Mouse (Mus musculus) midbrain, embryonic 13.5 days (tissue): Measurements from ENCODE around the gene Dmd. TPM values are rescaled to one million over a fixed set of nuclear protein-coding genes. Genes with fewer than 3 reads are reported as not detected.

Experiments used
- ATAC-seq: fragments of 200-750 bp; cut with Nextera tagmentation; 2 replicates; pipeline ENCODE4 v1.8.0; 2017; ENCODE audit warnings: mild to moderate bottlenecking, moderate TSS enrichment, moderate library complexity
- H3K27ac ChIP-seq: fragments of 300-500 bp; sonication (generic); 2 replicates; pipeline ENCODE4 v1.5.1; 2015; ENCODE audit warnings: inconsistent platforms, mild to moderate bottlenecking, moderate library complexity
- H3K27me3 ChIP-seq: fragments of 300-500 bp; sonication (generic); 2 replicates; pipeline ENCODE4 v1.6.1; 2015; ENCODE audit warnings: mild to moderate bottlenecking, inconsistent platforms
- H3K36me3 ChIP-seq: fragments of 300-500 bp; sonication (generic); 2 replicates; pipeline ENCODE4 v1.6.1; 2015; ENCODE audit warnings: mild to moderate bottlenecking, inconsistent platforms
- H3K4me1 ChIP-seq: fragments of 300-500 bp; sonication (generic); replicated peaks from 2 replicates; pipeline ENCODE4 v1.6.1; 2015; ENCODE audit warnings: inconsistent platforms
- H3K4me2 ChIP-seq: fragments of 300-500 bp; sonication (generic); replicated peaks from 2 replicates; pipeline ENCODE4 v1.6.1; 2015; ENCODE audit warnings: moderate library complexity, mild to moderate bottlenecking, inconsistent platforms
- H3K4me3 ChIP-seq: fragments of 300-500 bp; sonication (generic); replicated peaks from 2 replicates; pipeline ENCODE4 v1.5.1; 2015; ENCODE audit warnings: mild to moderate bottlenecking, inconsistent platforms
- H3K9ac ChIP-seq: fragments of 300-500 bp; sonication (generic); replicated peaks from 2 replicates; pipeline ENCODE4 v1.6.1; 2015; ENCODE audit warnings: mild to moderate bottlenecking, inconsistent platforms
- H3K9me3 ChIP-seq: fragments of 300-500 bp; sonication (generic); 2 replicates; pipeline ENCODE4 v1.6.1; 2016; ENCODE audit warnings: mild to moderate bottlenecking, inconsistent platforms
- WGBS: fragments of 180-500 bp; shearing (Covaris S2); methylation state at CpG from one replicate; pipeline ENCODE4 v1.1.7; 2015; 5-methylcytosine and 5-hydroxymethylcytosine counted together
- polyA plus RNA-seq: library from polyadenylated mRNA; unstranded; fragments of >200 nt; fragmentation: Nextera tagmentation; extraction: Ambion mirVana; gene quantifications from 2 replicates; pipeline ENCODE4 v1.2.1, GENCODE M21; 2015

Gene Dmd
- 18.8 and 19.3 TPM in 2 replicates for polyA plus RNA-seq

DNA sequence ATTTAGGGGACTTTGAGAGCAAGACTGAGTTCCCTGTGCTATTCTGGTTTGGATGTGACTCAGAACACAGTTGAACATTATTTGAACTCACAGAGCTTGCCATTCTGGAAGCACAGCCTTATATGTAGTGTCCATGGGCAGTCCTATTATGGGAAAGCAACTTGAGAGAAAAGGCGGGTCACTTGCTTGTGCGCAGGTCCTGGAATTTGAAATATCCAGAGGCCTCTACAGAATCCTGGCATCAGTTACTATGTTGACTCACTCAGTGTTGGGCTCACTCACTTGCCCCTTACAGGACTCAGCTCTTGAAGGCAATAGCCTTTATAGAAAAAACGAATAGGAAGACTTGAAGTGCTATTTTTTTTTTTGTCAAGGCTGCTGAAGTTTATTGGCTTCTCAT is at the start of gene Dmd:
Gene Dmd, plus strand, starts transcription at position 241 of the 400 bp plus-strand sequence.
- Histone ChIP-seq H3K27ac (no peak within 1 kb of the TSS), H3K4me1 (no peaks in the 10 kb centered on the region), H3K4me2 (no peak within 1 kb of the TSS), H3K27me3 (no peaks in the 10 kb centered on the region), H3K36me3 (no peaks in the 10 kb centered on the region), H3K9ac (no peak within 1 kb of the TSS), H3K9me3 (no peaks in the 10 kb centered on the region), H3K4me3 (no peak within 1 kb of the TSS)
- WGBS, result 59% methylated on average over 3 of the region's 3 CpGs
- no peak for ATAC-seq

DNA sequence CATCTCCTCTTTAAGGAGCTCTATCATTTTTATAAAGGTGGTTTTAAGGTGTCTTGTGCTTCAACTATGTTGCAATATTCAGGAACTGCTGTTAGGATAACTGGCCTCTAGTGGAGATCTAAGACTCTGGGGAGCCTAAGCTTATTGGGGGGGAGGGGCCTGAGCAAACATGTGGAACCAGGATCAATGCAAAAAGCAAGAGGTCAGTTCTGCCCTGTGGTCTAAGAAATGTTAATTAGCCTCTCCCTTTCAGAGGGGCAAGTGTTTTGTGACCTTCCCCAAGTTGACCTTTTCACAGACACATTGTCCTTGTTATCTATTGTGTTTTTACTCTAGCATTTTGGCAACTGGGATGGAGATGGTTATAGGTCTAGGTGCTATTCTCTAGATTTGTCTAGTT is 47.2 kb upstream of the Dmd start:
- Histone ChIP-seq H3K36me3 (no peaks in the 10 kb centered on the region), H3K4me2 (no peak overlapping the region), H3K27ac (no peak overlapping the region), H3K9me3 (no peaks in the 10 kb centered on the region), H3K4me3 (no peak overlapping the region), H3K4me1 (no peaks in the 10 kb centered on the region), H3K27me3 (no peaks in the 10 kb centered on the region), H3K9ac (no peak overlapping the region)
- ATAC-seq, result no peak

DNA sequence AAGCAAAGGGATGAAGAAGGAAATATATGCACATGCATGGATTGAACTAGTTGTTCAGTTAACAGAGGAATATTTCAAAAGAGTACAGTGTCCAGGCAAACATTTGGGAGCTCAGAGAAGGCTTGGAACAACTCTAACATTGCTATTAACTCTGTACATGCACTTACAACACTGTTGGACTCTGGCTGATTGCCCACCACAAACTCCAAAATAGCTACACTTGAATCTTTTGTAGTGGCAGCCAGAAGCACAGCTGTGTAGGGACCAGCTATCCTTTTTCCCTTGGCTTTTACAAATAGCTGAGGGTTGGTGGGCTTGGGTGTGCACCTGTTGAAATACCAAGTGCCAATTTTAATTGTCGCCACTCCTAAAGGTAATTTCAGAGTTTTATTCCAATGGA is 39.0 kb downstream of the Dmd start:
- Histone ChIP-seq H3K27me3 (no peaks in the 10 kb centered on the region), H3K4me2 (no peak overlapping the region), H3K36me3 (no peaks in the 10 kb centered on the region), H3K9ac (no peak overlapping the region), H3K4me3 (no peak overlapping the region), H3K4me1 (no peaks in the 10 kb centered on the region), H3K9me3 (no peaks in the 10 kb centered on the region), H3K27ac (no peak overlapping the region)
- 100% methylated on average over 1 of the region's 1 CpGs for WGBS
- no peak for ATAC-seq

DNA sequence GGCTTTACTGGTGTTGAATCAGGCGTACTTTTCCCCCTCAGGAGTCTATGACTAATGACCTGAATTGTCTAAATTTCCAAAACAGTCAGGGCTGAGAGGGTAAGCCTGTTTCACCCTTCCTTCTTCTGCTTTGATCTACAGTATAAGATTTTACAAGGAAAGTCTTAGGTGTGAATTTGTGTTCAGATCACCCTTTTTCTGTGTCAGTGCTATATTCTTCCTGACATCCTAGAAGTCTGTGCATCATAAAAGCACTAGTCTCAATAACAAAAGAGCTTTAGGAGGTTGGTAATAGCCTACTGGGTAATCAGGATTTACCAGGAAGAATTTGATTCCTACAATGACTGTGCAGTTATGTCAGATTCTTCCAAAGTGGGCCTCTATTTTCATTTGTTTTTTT is 101.5 kb downstream of the Dmd start:
- Histone ChIP-seq H3K4me1 (no peaks in the 10 kb centered on the region), H3K4me3 (no peak overlapping the region), H3K4me2 (no peak overlapping the region), H3K36me3 (no peaks in the 10 kb centered on the region), H3K9me3 (no peaks in the 10 kb centered on the region), H3K9ac (no peak overlapping the region), H3K27me3 (no peaks in the 10 kb centered on the region), H3K27ac (no peak overlapping the region)
- WGBS, result 27% methylated on average over 1 of the region's 1 CpGs
- no peak for ATAC-seq

DNA sequence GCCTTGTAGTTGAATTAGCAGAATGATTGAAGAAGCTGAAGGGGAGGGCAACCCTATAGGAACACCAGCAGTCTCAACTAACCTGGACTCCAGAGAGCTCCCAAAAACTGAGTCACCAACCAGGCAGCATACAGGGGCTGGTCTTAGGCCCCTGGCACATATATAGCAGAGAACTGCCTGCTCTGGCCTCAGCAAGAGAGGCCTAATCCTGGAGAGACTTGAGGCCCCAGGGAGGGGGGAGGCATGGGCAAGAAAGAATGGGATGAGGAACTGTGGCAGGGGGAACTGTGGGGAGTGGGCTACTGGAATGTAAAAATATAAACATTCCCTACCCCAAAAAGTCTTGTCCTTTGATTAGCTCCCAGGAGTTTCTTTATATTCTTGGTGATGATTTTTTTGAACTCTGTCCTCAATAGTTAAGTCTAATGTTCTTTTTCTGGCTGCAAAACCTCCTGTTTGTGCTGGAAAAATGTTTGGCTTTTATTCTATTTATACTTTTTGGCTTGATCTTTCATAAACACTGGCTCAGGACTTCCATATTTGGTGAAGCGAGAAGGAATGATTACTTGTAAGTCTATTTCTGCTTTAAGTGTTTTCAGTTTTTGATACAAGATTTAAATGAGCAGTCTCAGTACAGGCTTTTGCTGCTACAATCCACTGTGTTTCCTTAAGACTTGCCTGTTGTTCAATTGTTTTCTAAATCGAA is 167.7 kb downstream of the Dmd start:
- no peak for ATAC-seq
- Histone ChIP-seq H3K4me2 (no peak overlapping the region), H3K4me3 (no peak overlapping the region), H3K27ac (no peak overlapping the region), H3K27me3 (no peaks in the 10 kb centered on the region), H3K36me3 (no peaks in the 10 kb centered on the region), H3K4me1 (0 out of 2 replicates have a peak, but pooled peaks cover 2% of the 10 kb centered on the region), H3K9ac (no peak overlapping the region), H3K9me3 (no peaks in the 10 kb centered on the region)
- WGBS, result 65% methylated on average over 2 of the region's 2 CpGs

DNA sequence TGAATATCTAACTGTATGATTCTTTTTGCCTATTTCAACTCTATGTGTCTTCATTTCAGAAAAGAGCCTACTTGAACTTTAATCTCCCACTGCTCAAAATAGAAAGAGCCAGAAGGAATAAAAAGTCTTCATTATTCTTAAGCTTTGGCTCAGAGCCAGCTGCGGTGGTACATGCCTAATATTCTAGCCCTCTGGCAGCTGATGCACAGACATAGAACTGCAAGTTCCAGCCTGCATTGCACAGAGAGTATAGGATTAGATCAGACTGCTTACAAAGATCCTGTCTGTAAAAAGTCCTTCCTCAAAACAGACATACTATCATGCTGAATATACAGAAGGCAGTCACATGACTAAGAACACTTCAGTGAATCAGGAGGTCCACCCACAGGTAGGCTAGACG is 168.5 kb downstream of the Dmd start:
- Histone ChIP-seq H3K9ac (no peak overlapping the region), H3K36me3 (no peaks in the 10 kb centered on the region), H3K27me3 (no peaks in the 10 kb centered on the region), H3K4me3 (no peak overlapping the region), H3K4me2 (no peak overlapping the region), H3K27ac (no peak overlapping the region), H3K9me3 (no peaks in the 10 kb centered on the region), H3K4me1 (0 out of 2 replicates have a peak, but pooled peaks cover 2% of the 10 kb centered on the region)
- ATAC-seq, result no peak
- 53% methylated on average over 2 of the region's 2 CpGs for WGBS

DNA sequence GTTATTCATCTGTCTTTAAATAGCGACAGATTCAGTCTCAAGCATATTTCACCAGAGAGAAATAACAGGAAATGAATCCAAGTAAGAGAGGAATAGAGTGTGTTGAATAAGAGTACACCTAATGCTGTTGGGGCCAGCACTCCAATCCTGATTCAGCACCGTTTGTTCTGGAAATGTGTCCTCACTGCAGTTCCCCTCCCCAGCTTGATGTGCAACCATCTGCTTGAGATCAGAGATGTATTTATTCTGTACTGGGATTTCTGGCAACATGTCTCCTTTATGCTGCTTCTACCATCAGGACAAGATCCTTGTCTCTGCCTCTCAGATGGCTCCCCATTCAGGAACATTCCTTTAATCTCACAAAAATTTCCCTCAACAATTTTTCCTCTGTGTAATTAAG is 271.9 kb downstream of the Dmd start:
- H3K4me3 ChIP-seq, result no peak overlapping the region
- H3K9ac ChIP-seq, result no peak overlapping the region
- no peak for ATAC-seq
- no peak overlapping the region for H3K27ac ChIP-seq
- H3K4me1 ChIP-seq, result no peaks in the 10 kb centered on the region
- H3K27me3 ChIP-seq, result no peaks in the 10 kb centered on the region
- H3K4me2 ChIP-seq, result no peak overlapping the region
- H3K36me3 ChIP-seq, result no peaks in the 10 kb centered on the region
- no peaks in the 10 kb centered on the region for H3K9me3 ChIP-seq
- WGBS, result 77% methylated on average over 2 of the region's 2 CpGs

DNA sequence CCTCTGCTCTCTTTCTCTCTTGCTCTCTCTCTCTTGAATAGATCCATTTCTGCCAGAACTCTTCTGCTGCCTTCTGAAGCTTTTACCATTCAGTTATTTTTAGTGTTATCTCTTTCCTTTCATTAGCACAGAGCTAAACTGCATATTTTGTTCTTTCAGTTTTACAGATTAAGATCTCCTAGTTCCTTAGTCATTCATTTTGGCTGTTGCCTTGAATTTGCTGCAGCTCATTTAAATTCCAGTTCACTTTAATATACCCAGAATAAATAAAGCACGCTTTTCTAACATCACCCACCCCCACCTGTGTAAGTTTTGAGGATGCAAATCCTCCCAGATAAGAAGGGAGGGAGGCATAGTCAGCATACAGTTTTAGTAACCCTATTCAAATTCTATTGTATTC is 272.4 kb downstream of the Dmd start:
- ATAC-seq, result no peak

DNA sequence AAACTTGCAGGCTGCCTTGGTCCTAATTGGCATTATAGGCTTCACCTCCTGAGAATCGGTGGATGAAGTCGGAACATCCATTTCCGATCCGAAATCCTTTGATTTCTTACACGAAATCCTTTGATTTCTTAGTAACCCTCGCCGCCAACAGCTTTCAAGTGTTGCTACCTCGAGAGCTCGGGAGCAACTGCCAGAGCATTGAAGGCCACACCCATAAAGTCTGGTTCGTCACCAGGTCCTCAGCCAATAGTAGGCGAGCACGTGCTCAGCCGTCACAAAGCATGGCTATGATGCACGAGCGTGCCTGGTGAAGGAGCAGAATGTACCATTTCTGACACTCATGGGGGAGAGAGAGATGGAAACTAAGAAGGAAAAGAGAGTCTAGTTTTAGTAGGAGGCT is 538.9 kb downstream of the Dmd start, which contains the start of gene Tsga8:
Gene Tsga8, minus strand, starts transcription at position 327 of the 400 bp plus-strand sequence.
- Histone ChIP-seq H3K4me2 (no peak within 1 kb of the TSS), H3K9me3 (no peaks in the 10 kb centered on the region), H3K9ac (no peak within 1 kb of the TSS), H3K4me1 (no peaks in the 10 kb centered on the region), H3K27me3 (no peaks in the 10 kb centered on the region), H3K36me3 (no peaks in the 10 kb centered on the region), H3K27ac (no peak within 1 kb of the TSS), H3K4me3 (no peak within 1 kb of the TSS)
- no peak for ATAC-seq
- WGBS, result 93% methylated on average over 15 of the region's 15 CpGs

More for the DNA sequence above, 272.4 kb downstream of the Dmd start:
- WGBS, result 21% methylated on average over 1 of the region's 1 CpGs
- Histone ChIP-seq H3K4me2 (no peak overlapping the region), H3K4me3 (no peak overlapping the region), H3K27me3 (no peaks in the 10 kb centered on the region), H3K27ac (no peak overlapping the region), H3K9me3 (no peaks in the 10 kb centered on the region), H3K36me3 (no peaks in the 10 kb centered on the region), H3K9ac (no peak overlapping the region), H3K4me1 (no peaks in the 10 kb centered on the region)

DNA sequence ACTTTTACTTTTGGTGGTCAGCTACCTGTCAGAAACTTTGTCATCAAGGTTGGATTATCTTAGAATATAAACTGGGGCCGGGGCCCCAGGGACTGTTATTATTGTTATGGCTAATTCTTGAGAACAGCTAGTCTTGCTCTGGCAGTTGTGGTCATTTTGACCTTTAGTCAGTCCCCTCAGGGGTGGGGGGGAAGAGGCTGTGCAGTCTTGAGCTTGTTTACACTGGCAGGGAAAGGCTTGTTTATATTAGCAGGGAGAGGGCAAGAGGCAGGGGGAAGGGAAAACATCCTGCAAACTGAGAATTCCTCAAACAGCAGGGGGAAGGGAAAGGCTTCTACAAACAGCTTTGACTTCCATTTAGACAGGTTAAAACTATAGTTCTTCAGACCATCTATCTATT is 726.3 kb downstream of the Dmd start:
- 65% methylated on average over 1 of the region's 1 CpGs for WGBS
- no peak overlapping the region for H3K9ac ChIP-seq
- H3K4me2 ChIP-seq, result no peak overlapping the region
- no peak for ATAC-seq
- H3K4me3 ChIP-seq, result no peak overlapping the region
- no peaks in the 10 kb centered on the region for H3K36me3 ChIP-seq
- no peak overlapping the region for H3K27ac ChIP-seq
- H3K9me3 ChIP-seq, result no peaks in the 10 kb centered on the region
- H3K27me3 ChIP-seq, result no peaks in the 10 kb centered on the region
- H3K4me1 ChIP-seq, result no peaks in the 10 kb centered on the region

DNA sequence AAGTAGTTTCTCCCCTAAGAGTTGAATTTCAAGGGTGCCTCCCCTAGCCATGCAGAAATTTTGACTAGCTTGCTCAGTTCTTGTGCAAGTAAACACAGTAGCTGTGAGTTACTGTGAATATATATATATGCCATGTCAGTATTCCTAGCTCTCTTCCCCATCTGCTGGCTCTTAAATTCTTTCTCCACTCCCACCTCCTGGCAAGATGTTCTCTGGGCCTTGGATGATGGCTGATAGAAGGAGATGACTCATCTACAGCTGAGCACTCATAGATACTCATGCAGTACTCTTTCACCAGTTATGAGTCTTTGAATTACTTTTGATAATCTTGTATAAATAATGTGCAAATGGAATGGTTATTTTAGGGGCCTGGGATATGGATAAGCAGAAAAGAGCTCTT is 737.9 kb downstream of the Dmd start:
- Histone ChIP-seq H3K9me3 (no peaks in the 10 kb centered on the region), H3K4me3 (no peak overlapping the region), H3K27ac (no peak overlapping the region), H3K4me1 (no peaks in the 10 kb centered on the region), H3K4me2 (no peak overlapping the region), H3K36me3 (no peaks in the 10 kb centered on the region), H3K9ac (no peak overlapping the region), H3K27me3 (no peaks in the 10 kb centered on the region)
- ATAC-seq, result no peak

DNA sequence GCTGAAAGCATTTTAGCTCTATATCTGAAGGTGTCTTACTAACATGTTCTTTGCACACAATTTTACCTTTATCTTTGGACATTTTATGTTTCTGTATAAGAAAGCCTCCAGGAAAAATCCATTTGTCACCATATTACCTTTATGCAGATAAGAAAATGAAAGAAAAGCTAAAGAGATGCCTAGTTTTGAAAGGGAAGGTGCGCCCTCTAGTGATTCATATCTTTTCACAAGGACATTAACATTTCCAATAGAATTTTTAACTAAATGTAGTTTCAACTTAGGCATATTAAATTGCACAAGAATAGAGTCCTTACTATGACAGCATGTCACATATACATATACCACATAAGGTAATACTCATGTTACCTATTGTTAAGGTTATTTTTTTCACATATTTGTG is 791.9 kb downstream of the Dmd start:
- no peak overlapping the region for H3K9ac ChIP-seq
- no peaks in the 10 kb centered on the region for H3K36me3 ChIP-seq
- H3K9me3 ChIP-seq, result no peaks in the 10 kb centered on the region
- 6% methylated on average over 1 of the region's 1 CpGs for WGBS
- no peak for ATAC-seq
- H3K4me1 ChIP-seq, result no peaks in the 10 kb centered on the region
- no peak overlapping the region for H3K4me3 ChIP-seq
- H3K27me3 ChIP-seq, result no peaks in the 10 kb centered on the region
- no peak overlapping the region for H3K4me2 ChIP-seq
- H3K27ac ChIP-seq, result no peak overlapping the region
